Mouse (Mus musculus) liver, embryonic 14.5 days (tissue): ENCODE measurements around the gene Anks1. TPM values are rescaled to one million over a fixed set of nuclear protein-coding genes. Genes with fewer than 3 reads are reported as not detected.

Experiments used
- ATAC-seq: fragments of 200-750 bp; cut with Nextera tagmentation; 2 replicates; pipeline ENCODE4 v1.8.0; 2017; ENCODE audit warnings: moderate number of reproducible peaks, mild to moderate bottlenecking, moderate library complexity; ENCODE audit not compliant: insufficient read depth
- DNase-seq, 3 experiments: peaks; one replicate each; pipeline ENCODE4 v3.0.0-alpha.2; 2012 to 2013; ENCODE audit warnings: low read depth in 3 of 3, low spot score in 3 of 3
- H3K27ac ChIP-seq: fragments of 300-500 bp; sonication (generic); 2 replicates; pipeline ENCODE4 v1.5.1; 2014; ENCODE audit warnings: moderate library complexity, mild to moderate bottlenecking, control low read depth, inconsistent platforms
- H3K27me3 ChIP-seq: fragments of 300-500 bp; sonication (generic); 2 replicates; pipeline ENCODE4 v1.6.1; 2014; ENCODE audit warnings: mild to moderate bottlenecking, low read length, moderate library complexity; ENCODE audit not compliant: control insufficient read depth, insufficient read depth
- H3K36me3 ChIP-seq: fragments of 300-500 bp; sonication (generic); replicated peaks from 2 replicates; pipeline ENCODE4 v1.6.1; 2014; ENCODE audit warnings: low read depth; ENCODE audit not compliant: control insufficient read depth, insufficient read depth
- H3K4me1 ChIP-seq, 2 experiments: fragments of 200-500 bp in 1 of 2; fragments of 300-500 bp in 1 of 2; sonication (generic) in 1 of 2; replicated peaks; 2 replicates each; pipeline ENCODE4 v1.6.1; 2012 to 2014; ENCODE audit warnings: antibody characterized with exemption in 1 of 2, inconsistent platforms in 1 of 2, low read length in 1 of 2; ENCODE audit not compliant: control insufficient read depth in 2 of 2, insufficient read depth in 2 of 2
- H3K4me2 ChIP-seq: fragments of 300-500 bp; sonication (generic); 2 replicates; pipeline ENCODE4 v1.6.1; 2014; ENCODE audit warnings: low read depth, mild to moderate bottlenecking, control low read depth, moderate library complexity
- H3K4me3 ChIP-seq, 2 experiments: fragments of 200-500 bp in 1 of 2; fragments of 300-500 bp in 1 of 2; sonication (generic) in 1 of 2; 2 replicates each; pipeline ENCODE4 v1.5.1; 2012 to 2014; ENCODE audit warnings: low read depth in 2 of 2, low read length in 2 of 2, mild to moderate bottlenecking in 2 of 2, control low read depth in 1 of 2, inconsistent platforms in 1 of 2, moderate library complexity in 1 of 2; ENCODE audit not compliant: insufficient read depth in 1 of 2
- H3K9ac ChIP-seq: fragments of 300-500 bp; sonication (generic); replicated peaks from 2 replicates; pipeline ENCODE4 v1.6.1; 2014; ENCODE audit warnings: mild to moderate bottlenecking, control low read depth, moderate library complexity
- H3K9me3 ChIP-seq: fragments of 300-500 bp; sonication (generic); 2 replicates; pipeline ENCODE4 v1.6.1; 2016; ENCODE audit warnings: low read length, mixed read lengths; ENCODE audit not compliant: control insufficient read depth
- CTCF ChIP-seq: IDR thresholded peaks from 2 replicates; pipeline ENCODE4 v1.5.1; 2016; ENCODE audit warnings: antibody characterized with exemption, low read depth, control low read depth
- EP300 ChIP-seq: IDR thresholded peaks from 2 replicates; pipeline ENCODE4 v1.6.1; 2016; ENCODE audit warnings: antibody characterized with exemption, low read depth
- WGBS: fragments of 180-500 bp; shearing (Covaris S2); extraction: QIAGEN DNeasy Blood & Tissue Kit; methylation state at CpG from one replicate; pipeline ENCODE4 v1.1.7; 2014; ENCODE audit not compliant: insufficient replicate concordance; 5-methylcytosine and 5-hydroxymethylcytosine counted together
- polyA plus RNA-seq, 2 experiments: library from polyadenylated mRNA; depleted of rRNA in 1 of 2; stranded (reverse) in 1 of 2; unstranded in 1 of 2; fragments of >200 nt; fragmentation: Nextera tagmentation in 1 of 2; extraction: Ambion mirVana in 1 of 2; gene quantifications; 2 replicates each; pipeline versions ENCODE4 v1.2.1 to v1.2.3; 2012 to 2014

Gene Anks1
- polyA plus RNA-seq, 2 experiments: 2.4 to 5.3 TPM

DNA sequence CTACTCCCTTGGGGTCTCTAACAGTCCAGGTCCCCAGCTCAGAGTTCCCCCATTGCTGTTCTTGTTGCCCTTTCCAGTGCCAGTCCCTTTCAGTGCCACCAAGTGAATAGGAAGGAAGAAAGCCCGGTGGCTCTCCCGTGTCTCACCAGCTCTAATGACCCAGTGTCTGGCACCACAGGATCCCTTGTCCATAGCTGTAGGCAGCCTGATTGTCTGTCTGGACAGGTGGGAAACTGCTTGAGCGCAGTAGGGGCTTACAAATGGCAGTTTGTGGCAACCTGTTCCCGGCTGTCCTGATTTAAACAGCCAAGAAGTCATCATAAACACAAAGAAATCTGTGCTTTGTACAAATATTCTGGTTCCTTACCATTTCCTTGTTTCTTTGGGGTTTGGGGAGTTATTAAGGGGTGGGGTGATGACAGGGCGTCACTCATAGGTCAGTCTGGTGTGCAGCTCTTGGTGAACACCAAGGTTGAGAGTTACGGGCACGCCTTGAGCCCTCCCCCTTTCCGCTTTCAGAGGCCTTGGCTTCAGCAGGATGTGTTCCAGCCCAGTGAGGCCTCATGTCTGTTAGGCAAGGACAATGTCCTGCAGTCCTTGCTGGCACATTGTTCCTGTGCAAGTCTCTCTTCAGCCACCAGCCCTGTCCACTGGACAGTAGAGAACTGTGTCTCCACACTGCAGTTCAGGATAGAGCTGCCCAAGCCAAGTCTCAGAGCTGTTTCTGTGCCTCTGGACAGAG is 107.1 kb downstream of the Anks1 start:
- no peak overlapping the region for H3K4me3 ChIP-seq
- no peaks in the 10 kb centered on the region for H3K9me3 ChIP-seq
- no peak overlapping the region for H3K9ac ChIP-seq
- H3K27ac ChIP-seq: no peak overlapping the region
- no peak for DNase-seq
- ATAC-seq: no peak
- H3K36me3 ChIP-seq: no peaks in the 10 kb centered on the region
- no peak overlapping the region for H3K4me2 ChIP-seq
- peaks cover 7 to 36% of the 10 kb centered on the region in 2 experiments; a peak in 3 of 4 replicates for H3K4me1 ChIP-seq
- no peaks in the 10 kb centered on the region for H3K27me3 ChIP-seq
- TF ChIP-seq EP300 (no peak), CTCF (no peak)
- WGBS: 44% methylated on average over 8 of the region's 8 CpGs

DNA sequence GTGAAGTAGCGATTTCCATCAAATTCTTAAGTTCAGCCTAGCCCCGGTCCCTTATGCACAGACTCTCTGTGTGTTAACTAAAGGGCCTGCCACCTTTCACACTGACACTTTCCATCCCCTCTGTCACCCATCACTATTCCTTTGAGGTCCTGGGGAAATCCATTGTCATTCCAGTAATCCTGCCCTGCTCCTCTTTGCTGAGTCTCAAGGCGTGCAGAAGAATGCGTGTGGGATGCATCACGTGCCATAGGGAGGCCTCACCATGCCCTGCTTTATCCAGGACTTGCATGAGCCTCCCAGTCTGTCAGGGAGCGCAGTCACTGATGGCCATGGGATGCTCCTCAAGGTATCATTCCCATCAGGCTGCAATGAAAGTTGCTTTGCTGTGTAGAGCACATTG is 109.2 kb downstream of the Anks1 start:
- 74% methylated on average over 6 of the region's 6 CpGs for WGBS
- H3K9me3 ChIP-seq: no peaks in the 10 kb centered on the region
- ATAC-seq (no peak), DNase-seq (no peak)
- no peak overlapping the region for H3K27ac ChIP-seq
- H3K4me3 ChIP-seq: no peak overlapping the region
- no peak overlapping the region for H3K4me2 ChIP-seq
- H3K36me3 ChIP-seq: no peaks in the 10 kb centered on the region
- peaks cover 2 to 28% of the 10 kb centered on the region in 2 experiments; a peak in 2 of 4 replicates for H3K4me1 ChIP-seq
- no peaks in the 10 kb centered on the region for H3K27me3 ChIP-seq
- H3K9ac ChIP-seq: no peak overlapping the region
- TF ChIP-seq EP300 (no peak), CTCF (no peak)

DNA sequence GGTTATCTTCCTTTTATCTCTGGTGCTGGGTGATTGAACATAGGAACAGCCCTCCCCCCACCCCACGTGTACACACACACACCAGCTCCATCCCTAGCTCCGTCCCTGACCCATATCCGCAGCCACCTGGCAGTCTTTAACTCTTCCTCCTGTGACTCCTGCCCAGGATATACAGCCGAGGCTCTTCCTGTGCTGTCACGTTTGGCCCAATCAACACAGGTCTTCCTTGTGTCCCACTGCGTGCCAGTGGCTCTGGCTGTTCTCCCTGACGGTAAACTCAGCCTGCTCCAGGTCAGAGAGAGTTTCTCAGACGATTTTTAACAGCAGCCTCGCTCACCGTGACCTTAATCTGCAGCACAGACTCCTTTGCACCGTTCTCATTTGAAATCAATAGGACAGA is 109.7 kb downstream of the Anks1 start:
- TF ChIP-seq CTCF (no peak), EP300 (no peak)
- ATAC-seq (no peak), DNase-seq (no peak)
- H3K36me3 ChIP-seq: no peaks in the 10 kb centered on the region
- no peaks in the 10 kb centered on the region for H3K27me3 ChIP-seq
- H3K27ac ChIP-seq: no peak overlapping the region
- no peak overlapping the region for H3K4me2 ChIP-seq
- H3K9me3 ChIP-seq: no peaks in the 10 kb centered on the region
- WGBS: 62% methylated on average over 11 of the region's 11 CpGs
- H3K4me1 ChIP-seq: peaks cover 0 to 23% of the 10 kb centered on the region in 2 experiments; a peak in 2 of 4 replicates
- H3K9ac ChIP-seq: no peak overlapping the region
- no peak overlapping the region for H3K4me3 ChIP-seq

DNA sequence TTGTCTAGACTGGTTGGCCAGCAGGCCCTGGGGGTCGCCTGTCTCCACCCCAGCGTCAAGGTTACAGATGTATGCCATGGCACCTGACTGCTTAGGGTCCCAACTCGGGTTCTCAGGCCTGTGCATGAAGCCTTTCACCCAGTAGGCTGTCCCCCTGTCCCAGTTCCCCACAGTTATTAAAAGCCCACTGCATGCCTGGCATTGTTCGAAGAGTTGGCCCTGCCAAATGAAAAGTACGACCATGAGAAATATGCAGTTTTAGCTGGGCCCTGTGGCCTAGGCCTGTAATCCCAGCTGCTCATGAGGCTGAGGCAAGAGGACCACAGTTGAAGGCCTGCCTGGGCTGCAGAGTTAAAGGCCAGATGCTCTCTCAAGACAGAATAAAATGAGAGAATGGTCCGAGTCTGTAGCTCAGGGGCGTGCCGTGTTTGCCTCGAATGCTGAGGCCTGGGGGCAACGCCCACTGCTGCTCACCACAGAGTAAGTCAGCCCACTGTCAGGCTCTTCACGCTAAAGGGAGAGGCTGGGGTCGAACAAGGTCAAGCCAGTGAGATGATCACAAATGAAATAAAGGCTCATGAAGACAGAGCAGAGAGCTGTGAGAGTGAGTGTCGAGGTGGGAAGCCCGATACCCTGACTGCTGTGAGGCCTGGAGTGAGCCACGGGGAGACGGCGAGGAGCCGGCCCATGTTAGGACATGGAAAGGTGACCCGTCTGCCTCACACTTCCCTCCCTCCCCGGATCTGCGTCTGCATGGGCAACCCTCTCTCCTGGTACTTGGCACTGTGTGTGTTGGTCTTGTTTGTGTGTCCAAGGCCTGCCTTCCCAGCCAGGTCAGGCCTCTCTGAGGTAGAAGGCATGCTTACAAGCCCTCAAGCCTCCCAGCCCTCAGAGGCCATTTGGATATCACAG is 110.9 kb downstream of the Anks1 start:
- WGBS: 65% methylated on average over 21 of the region's 21 CpGs
- H3K9ac ChIP-seq: no peak overlapping the region
- H3K9me3 ChIP-seq: no peaks in the 10 kb centered on the region
- no peak overlapping the region for H3K4me3 ChIP-seq
- no peaks in the 10 kb centered on the region for H3K36me3 ChIP-seq
- no peak for ATAC-seq
- TF ChIP-seq EP300 (no peak), CTCF (no peak)
- peaks cover 0 to 13% of the 10 kb centered on the region in 2 experiments; a peak in 2 of 4 replicates for H3K4me1 ChIP-seq
- H3K4me2 ChIP-seq: no peak overlapping the region
- H3K27ac ChIP-seq: no peak overlapping the region
- no peak for DNase-seq
- H3K27me3 ChIP-seq: no peaks in the 10 kb centered on the region

DNA sequence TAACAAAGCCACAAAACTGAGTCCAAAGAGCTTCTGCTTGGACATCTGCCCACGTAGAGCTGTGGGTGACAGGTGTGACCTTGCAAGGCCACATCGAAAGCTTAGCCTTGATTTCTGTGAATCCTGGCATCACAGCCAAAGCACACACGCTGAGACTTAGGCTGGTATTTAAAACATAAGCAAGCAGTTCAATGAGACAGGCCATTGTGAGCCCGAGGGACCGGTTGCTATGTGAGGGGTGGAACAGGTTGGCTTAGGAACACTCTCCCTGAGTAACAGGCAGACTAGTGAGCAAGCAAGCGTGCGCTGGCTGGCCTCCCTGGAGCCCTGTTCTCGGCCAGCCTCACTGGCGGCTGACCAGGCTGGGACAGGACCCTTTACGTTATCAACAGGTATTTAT is 112.8 kb downstream of the Anks1 start:
- Histone ChIP-seq H3K9ac (no peak overlapping the region), H3K36me3 (no peaks in the 10 kb centered on the region), H3K4me1 (peaks cover 0 to 11% of the 10 kb centered on the region in 2 experiments; a peak in 1 of 4 replicates), H3K4me3 (no peak overlapping the region), H3K9me3 (no peaks in the 10 kb centered on the region), H3K4me2 (no peak overlapping the region), H3K27me3 (no peaks in the 10 kb centered on the region), H3K27ac (no peak overlapping the region)
- no peak for DNase-seq
- no peak for TF ChIP-seq EP300
- ATAC-seq: no peak
- 76% methylated on average over 10 of the region's 10 CpGs for WGBS
